ENCODE assay signal across 10 mouse cellular contexts in genomic region chr6:4483937-4484601, GRCm38 (mm10). TPM values are rescaled to one million over a fixed set of nuclear protein-coding genes. Genes with fewer than 3 reads are reported as not detected.
DNase-seq lines count a peak whose midpoint lies in the region; ATAC-seq lines count a peak whose summit lies in the region.
"Had no signal": no experiment of that assay in that cellular context is flagged by ENCODE, and none has a peak within 500 bp of the region (broad histone marks: within the 10 kb centered on the region; RNA-seq: fewer than 3 reads in every experiment).

No protein-coding gene starts in this region.

- no peak for ATAC-seq in activated CD4-positive, CD25-positive, alpha-beta regulatory T cell, adult 4 months
- ATAC-seq: Patski had no signal

- no peaks in the 10 kb centered on the region for H3K9me3 ChIP-seq in limb, embryonic 10.5 days (replicated peaks)
- H3K9me3 ChIP-seq: midbrain, embryonic 12.5 days had no signal

- intact Hi-C loops in left cerebral cortex, postnatal 36 days (cut with DNase I) = no loop called here

- H3K36me3 ChIP-seq in limb, embryonic 10.5 days = no peaks in the 10 kb centered on the region
- H3K36me3 ChIP-seq: midbrain, embryonic 12.5 days had no signal

- peaks cover 60% of the 10 kb centered on the region for H3K4me1 ChIP-seq in limb, embryonic 10.5 days

- H3K27me3 ChIP-seq in limb, embryonic 10.5 days (ENCODE audit: low read depth, poor library complexity, severe bottlenecking) = no peaks in the 10 kb centered on the region
- H3K27me3 ChIP-seq: midbrain, embryonic 12.5 days; Patski had no signal

- peak overlapping the region; percentile 19 for H3K4me3 ChIP-seq in limb, embryonic 10.5 days
- H3K4me3 ChIP-seq: midbrain, embryonic 12.5 days had no signal

- peak; percentile 80 for DNase-seq in 3T3-L1 (ENCODE audit: low read depth, low spot score)
- DNase-seq in MN1 (ENCODE audit: low spot score) = peak; percentile 11
- peak; percentile 34 for DNase-seq in gastrocnemius, postnatal 10 days
- peak; percentile 68 for DNase-seq in limb, embryonic 10.5 days (ENCODE audit: low spot score)
- no peak for DNase-seq in retina, postnatal 1 day
- no peak for DNase-seq in left cerebral cortex, postnatal 36 days (ENCODE audit: low spot score in 2 of 2)
- DNase-seq: thymus, adult 2 months had no signal

- peak overlapping the region; percentile 84 for H3K27ac ChIP-seq in limb, embryonic 10.5 days
- H3K27ac ChIP-seq: midbrain, embryonic 12.5 days had no signal

- WGBS in limb, embryonic 10.5 days = 20% methylated on average over 7 of the region's 7 CpGs

RNA-seq across cellular contexts. Expression of gene Col1a2, which starts 20.5 kb away (rescaled TPM):
- 1,000 to 10,000 TPM; 2,936 to 4,479 TPM for total RNA-seq in gastrocnemius, postnatal 10 days (2021)
- 109 and 248 TPM in 2 replicates for polyA plus RNA-seq in limb, embryonic 10.5 days (2016; fragmentation: Nextera tagmentation; extraction: Ambion mirVana)
- 10 to 100 TPM; 21.4 to 26.5 TPM for total RNA-seq in left cerebral cortex, postnatal 36 days (2021)
- not detected for polyA plus RNA-seq in activated CD4-positive, CD25-positive, alpha-beta regulatory T cell, adult 4 months (2017; shearing (Covaris generic))

Comparison
In these comparisons a context has a peak if more than half of its experiments do, and no peak if none do; other contexts are left out.
1. DNase-seq: peak in 3T3-L1 (single experiment), MN1 (single experiment), gastrocnemius, postnatal 10 days (single experiment) and limb, embryonic 10.5 days (single experiment); none in retina, postnatal 1 day (single experiment) and left cerebral cortex, postnatal 36 days (0 of 2).
2. RNA of gene Col1a2, which starts 20.5 kb away (total RNA-seq): 2,936 to 4,479 TPM in gastrocnemius, postnatal 10 days; 21.4 to 26.5 TPM in left cerebral cortex, postnatal 36 days; every median in the first group is over 100 times any median in the second.